Mouse (Mus musculus) lung, postnatal 10 days (tissue): ENCODE measurements around the gene Gm4450.
"Not testable (repeated sequence)": the region's sequence is repeated elsewhere in the genome, so short reads cannot be mapped to it uniquely, and the experiment has no call there.

ENCODE experiments used
- DNase-seq: peaks from one replicate; pipeline ENCODE4 v3.0.0; 2021

Gene Gm4450

DNA sequence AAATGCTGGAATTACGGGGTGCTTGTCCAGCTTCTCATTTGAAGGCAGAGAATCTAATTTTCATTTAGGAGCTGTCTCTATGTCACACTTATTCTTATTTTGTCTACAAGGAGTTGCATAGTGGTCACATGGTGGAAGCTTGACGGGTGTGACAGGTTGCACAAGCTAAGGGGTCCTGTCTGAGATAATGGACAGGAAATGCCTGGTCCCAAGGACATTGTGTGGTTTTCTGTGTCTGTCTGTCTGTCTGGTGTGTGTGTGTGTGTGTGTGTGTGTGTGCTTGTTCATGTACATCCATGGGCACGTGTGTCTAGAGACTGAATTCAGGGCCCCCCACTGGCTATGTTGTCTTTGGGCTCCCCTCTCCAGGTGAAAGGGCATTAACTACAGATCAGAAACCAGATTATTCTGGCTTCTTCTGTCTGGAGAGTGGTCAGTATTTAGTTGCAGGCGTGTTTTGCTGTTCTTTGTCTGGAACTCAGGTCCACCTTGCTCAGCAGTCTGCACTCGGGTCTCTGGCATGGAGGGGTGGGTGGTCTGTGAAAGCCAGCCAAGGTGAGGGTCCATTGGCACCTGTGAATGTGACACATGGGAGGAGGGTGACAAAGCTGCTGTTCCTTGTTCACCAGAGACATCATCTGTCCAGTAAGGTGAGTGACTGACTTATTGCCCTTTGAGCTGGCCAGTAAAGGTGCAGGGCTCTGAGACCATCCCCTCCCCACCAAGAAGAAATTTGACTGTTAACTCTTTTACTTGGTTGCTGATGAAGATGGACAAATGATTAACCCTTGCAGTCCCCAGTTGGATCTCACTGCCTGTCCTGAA is 40.3 kb downstream of the Gm4450 start:
- no peak for DNase-seq

- peak; percentile 75 for DNase-seq
Measured at GRCm38 (mm10) chr3:98414296-98414695, 42.6 kb downstream of the Gm4450 start.

- DNase-seq = no peak
Measured at GRCm38 (mm10) chr3:98413733-98414132, 43.2 kb downstream of the Gm4450 start.

GRCm38 (mm10) chr3:98410619-98411580 is 46.0 kb downstream of the Gm4450 start:
- peak; percentile 42 for DNase-seq

- DNase-seq = not testable (repeated sequence)
Measured at GRCm38 (mm10) chr3:98407261-98407780, 49.6 kb downstream of the Gm4450 start.

GRCm38 (mm10) chr3:98406569-98407144 is 50.3 kb downstream of the Gm4450 start:
- not testable (repeated sequence) for DNase-seq

- not testable (repeated sequence) for DNase-seq
Measured at GRCm38 (mm10) chr3:98405877-98406276, 51.0 kb downstream of the Gm4450 start.

DNA sequence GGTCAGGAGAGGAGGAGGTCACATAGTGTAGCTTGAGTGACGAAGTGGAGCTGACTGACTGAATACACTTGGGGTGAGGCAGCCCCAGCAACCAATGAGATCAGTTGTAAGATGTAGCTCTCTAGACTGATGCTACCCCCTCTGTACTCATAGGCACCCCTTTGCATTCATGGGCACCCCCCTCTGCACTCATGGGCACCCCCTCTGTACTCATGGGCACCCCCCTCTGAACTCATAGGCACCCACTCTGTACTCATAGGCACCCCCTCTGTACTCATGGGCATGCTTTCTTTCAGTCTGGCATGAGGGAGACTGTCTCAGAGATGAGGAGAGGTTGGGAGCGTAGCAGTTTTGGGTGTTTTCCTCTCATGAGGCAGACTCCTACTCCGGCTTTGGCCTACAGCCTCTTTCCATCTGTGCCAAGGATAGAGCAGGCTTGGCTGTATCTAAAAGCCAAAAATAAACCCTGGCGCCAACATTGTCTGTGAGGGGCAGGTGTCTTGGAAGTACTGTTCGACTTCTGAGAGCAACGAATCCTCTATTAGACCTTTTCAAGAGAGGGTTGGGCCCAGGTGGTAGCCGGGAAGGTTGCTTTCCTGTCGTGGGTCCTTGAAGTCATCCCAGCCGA is 52.5 kb downstream of the Gm4450 start:
- DNase-seq = not testable (repeated sequence)
